Mouse (Mus musculus) thymus, adult 18-20 months (tissue): ENCODE data around the gene Dusp3.

Source experiments
- DNase-seq, 2 experiments: peaks; one replicate each; pipeline ENCODE4 v3.0.0; 2022; ENCODE audit warnings: mixed read lengths in 2 of 2

Dusp3 gene

GRCm38 (mm10) chr11:101928030-101928762 is 58.6 kb downstream of the Dusp3 start:
- DNase-seq, result no peak

- DNase-seq, result no peak
Measured at GRCm38 (mm10) chr11:101926951-101927589, 59.7 kb downstream of the Dusp3 start.

DNA sequence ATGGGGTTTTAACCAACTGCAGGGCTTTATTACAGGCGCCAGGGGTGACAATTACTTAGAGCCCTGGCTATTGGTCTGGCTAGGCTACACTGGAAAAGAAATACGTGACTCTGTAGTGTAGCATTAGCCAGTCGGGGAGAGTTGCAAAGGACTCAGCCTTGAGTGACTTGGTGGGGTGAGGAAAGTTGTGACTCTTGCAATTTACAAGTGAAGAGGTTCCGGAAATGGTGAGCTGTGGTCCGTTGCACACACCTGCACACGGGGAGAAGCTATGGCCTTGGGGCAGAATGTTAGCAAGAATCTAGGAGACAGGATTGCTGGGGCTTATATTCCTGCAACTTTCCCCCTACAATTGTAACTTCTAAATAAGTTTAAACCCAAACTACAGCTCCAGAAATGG is 61.2 kb downstream of the Dusp3 start:
- no peak for DNase-seq

DNA sequence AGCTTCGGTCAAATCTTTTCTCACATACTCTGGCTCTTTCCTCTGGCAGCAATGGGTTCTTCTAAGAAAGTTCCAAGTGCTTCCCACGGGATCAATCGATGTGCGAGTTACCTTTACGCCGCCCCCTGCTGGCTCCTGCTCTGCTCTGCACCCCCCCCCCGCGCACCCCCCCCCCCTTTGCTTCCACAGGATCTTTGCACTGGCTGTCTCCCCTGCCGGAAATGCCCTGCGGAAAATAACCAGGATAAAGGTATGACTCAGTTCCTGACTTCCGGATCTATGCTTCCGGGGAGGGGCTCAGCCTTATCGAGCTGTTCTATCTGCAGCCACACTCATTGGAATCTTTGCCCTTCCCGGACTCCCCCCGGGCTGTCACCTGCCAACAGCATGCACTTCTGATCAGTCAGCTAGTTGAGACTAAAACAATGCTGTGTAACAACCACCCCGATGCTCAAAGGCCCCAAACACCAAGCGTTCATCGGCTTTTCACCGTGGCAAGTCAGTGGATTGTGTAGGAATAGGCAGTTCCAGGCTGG is 62.3 kb downstream of the Dusp3 start:
- no peak for DNase-seq

GRCm38 (mm10) chr11:101923988-101924387 is 62.8 kb downstream of the Dusp3 start:
- DNase-seq, result no peak

DNA sequence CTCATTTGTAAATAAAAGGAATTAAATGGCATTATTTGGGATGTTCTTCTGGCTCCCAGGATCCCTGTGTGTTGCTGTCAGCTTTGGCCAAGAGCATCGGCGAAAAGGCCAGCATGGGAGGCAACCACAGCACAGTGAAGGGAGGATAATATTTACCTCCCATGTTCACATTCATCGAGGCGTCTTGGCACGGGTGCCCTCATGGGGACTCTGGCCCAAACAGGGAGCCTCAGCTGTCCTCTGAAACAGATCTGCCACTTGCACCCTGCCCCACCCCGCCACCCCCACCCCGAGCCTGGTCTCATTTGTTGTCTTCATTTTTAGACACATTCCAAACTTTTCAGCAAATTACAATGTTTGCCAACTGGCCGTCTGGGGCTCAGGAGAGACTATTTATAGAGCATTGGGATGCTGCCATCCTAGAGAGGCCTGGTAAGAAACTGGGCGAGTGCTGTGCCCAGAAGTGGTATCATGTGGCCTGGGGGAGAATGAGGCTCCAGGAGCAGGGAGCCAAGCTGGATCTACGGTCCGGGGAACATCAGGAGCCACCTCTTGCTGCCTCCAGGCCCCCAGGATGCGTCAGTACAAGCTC is 65.4 kb downstream of the Dusp3 start:
- no peak for DNase-seq
